Mouse (Mus musculus) forebrain, embryonic 13.5 days (tissue): Measurements from ENCODE around the gene Itsn1. TPM values are rescaled to one million over a fixed set of nuclear protein-coding genes. Genes with fewer than 3 reads are reported as not detected.

Experiments
- ATAC-seq: fragments of 200-750 bp; cut with Nextera tagmentation; 2 replicates; pipeline ENCODE4 v1.8.0; 2017
- H3K27ac ChIP-seq: fragments of 300-500 bp; sonication (generic); 2 replicates; pipeline ENCODE4 v1.5.1; 2015; ENCODE audit warnings: inconsistent platforms, mild to moderate bottlenecking, moderate library complexity
- H3K27me3 ChIP-seq: fragments of 300-500 bp; sonication (generic); 2 replicates; pipeline ENCODE4 v1.6.1; 2015; ENCODE audit warnings: mild to moderate bottlenecking, inconsistent platforms
- H3K36me3 ChIP-seq: fragments of 300-500 bp; sonication (generic); 2 replicates; pipeline ENCODE4 v1.6.1; 2015; ENCODE audit warnings: mild to moderate bottlenecking, inconsistent platforms; ENCODE audit not compliant: poor library complexity, severe bottlenecking
- H3K4me1 ChIP-seq: fragments of 300-500 bp; sonication (generic); 2 replicates; pipeline ENCODE4 v1.6.1; 2015; ENCODE audit warnings: inconsistent platforms
- H3K4me2 ChIP-seq: fragments of 300-500 bp; sonication (generic); 2 replicates; pipeline ENCODE4 v1.6.1; 2015; ENCODE audit warnings: inconsistent platforms, mild to moderate bottlenecking, moderate library complexity
- H3K4me3 ChIP-seq: fragments of 300-500 bp; sonication (generic); 2 replicates; pipeline ENCODE4 v1.5.1; 2015; ENCODE audit warnings: mild to moderate bottlenecking, inconsistent platforms
- H3K9ac ChIP-seq: fragments of 300-500 bp; sonication (generic); 2 replicates; pipeline ENCODE4 v1.6.1; 2015; ENCODE audit warnings: mild to moderate bottlenecking, inconsistent platforms
- H3K9me3 ChIP-seq: fragments of 300-500 bp; sonication (generic); replicated peaks from 2 replicates; pipeline ENCODE4 v1.6.1; 2016; ENCODE audit warnings: inconsistent platforms
- WGBS: fragments of 180-500 bp; shearing (Covaris S2); methylation state at CpG from one replicate; pipeline ENCODE4 v1.1.7; 2015; 5-methylcytosine and 5-hydroxymethylcytosine counted together
- polyA plus RNA-seq: library from polyadenylated mRNA; unstranded; fragments of >200 nt; fragmentation: Nextera tagmentation; extraction: Ambion mirVana; gene quantifications from 2 replicates; pipeline ENCODE4 v1.2.1, GENCODE M21; 2015

Gene Itsn1
- polyA plus RNA-seq, 1 experiment from 2014 or later = 53.3 TPM

DNA sequence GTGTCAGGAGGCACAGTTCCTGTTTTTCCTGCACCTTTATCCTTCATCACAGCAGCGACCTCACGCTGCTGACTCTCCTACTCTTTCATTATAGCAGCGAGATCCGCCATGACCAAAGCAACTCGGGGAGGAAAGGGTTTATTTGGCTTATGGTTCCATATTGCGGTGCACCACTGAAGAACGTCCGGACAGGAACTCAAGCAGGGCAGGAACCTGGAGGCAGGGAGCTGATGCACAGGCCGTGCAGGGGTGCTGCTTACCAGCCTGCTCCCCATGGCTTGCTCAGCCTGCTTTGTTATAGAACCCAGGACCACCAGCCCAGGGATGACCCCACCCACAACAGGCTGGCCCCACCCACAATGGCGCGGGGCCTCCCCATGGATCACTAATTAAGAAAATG is 162.1 kb downstream of the Itsn1 start:
- Histone ChIP-seq H3K9ac (no peak overlapping the region), H3K4me1 (peaks cover 4% of the 10 kb centered on the region; the same call in 1 of the 2 replicates), H3K4me3 (no peak overlapping the region), H3K27ac (no peak overlapping the region), H3K36me3 (peaks cover 3% of the 10 kb centered on the region; the same call in 1 of the 2 replicates), H3K27me3 (no peaks in the 10 kb centered on the region), H3K9me3 (no peaks in the 10 kb centered on the region), H3K4me2 (no peak overlapping the region)
- WGBS = 84% methylated on average over 11 of the region's 11 CpGs
- ATAC-seq = no peak

- Histone ChIP-seq H3K27ac (peak overlapping the region; percentile 83), H3K4me2 (no peak overlapping the region), H3K9ac (no peak overlapping the region), H3K9me3 (no peaks in the 10 kb centered on the region), H3K4me3 (no peak overlapping the region), H3K4me1 (peaks cover 14% of the 10 kb centered on the region), H3K36me3 (peaks cover 20% of the 10 kb centered on the region), H3K27me3 (no peaks in the 10 kb centered on the region)
- WGBS = 65% methylated on average over 6 of the region's 6 CpGs
- ATAC-seq = peak; percentile 79
Measured at GRCm38 (mm10) chr16:91896426-91896830, 167.3 kb downstream of the Itsn1 start.

DNA sequence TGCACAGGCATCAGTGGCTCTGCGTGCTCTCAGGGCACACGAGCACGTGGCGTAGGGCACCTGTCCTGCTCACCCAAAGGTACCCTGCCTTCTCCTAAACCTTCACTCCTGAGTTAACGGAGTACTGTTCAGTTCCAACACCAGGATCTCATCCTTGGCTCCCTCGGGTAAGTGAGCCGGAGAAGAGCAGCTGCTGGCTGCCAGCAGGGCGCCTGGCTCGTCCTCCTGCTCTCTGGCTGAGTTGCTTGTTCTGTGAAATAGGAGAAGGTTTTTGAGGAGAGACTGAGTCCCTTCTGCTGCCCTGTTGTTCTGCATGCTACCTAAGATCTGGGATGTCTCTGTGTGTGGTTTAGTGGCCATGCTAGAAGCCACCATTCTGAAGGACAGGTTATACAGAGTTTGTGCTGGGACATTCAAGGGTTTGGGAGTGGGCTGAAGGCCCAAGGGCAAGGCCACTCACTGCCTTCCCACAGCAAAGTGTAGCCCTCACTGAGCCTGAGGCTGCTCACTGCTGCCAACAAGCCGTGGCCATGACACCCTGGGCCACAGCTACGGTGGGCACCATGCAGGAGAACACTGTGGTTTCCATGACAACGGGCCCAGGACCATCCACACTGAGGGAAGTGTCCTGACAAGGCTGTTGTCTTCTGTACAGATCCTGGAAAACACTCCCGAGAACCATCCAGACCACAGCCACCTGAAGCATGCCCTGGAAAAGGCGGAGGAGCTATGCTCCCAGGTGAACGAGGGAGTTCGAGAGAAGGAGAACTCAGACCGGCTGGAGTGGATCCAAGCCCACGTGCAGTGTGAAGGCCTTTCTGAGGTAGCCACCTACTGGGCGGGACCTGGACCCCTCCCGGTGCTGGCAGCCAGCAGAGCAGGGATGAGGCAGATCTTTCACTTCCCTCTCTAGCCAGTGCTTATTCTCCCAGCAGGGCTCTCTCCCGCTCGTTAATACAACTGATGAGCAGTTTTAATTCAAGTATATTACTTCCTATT is 170.1 kb downstream of the Itsn1 start:
- Histone ChIP-seq H3K36me3 (peaks cover 39% of the 10 kb centered on the region), H3K9ac (peak overlapping the region; percentile 32), H3K4me3 (no peak overlapping the region), H3K9me3 (no peaks in the 10 kb centered on the region), H3K27me3 (no peaks in the 10 kb centered on the region), H3K27ac (peak overlapping the region; percentile 65), H3K4me1 (peaks cover 14% of the 10 kb centered on the region), H3K4me2 (no peak overlapping the region)
- 59% methylated on average over 22 of the region's 22 CpGs for WGBS
- ATAC-seq = peak; percentile 19; the same call in 1 of the 2 replicates

DNA sequence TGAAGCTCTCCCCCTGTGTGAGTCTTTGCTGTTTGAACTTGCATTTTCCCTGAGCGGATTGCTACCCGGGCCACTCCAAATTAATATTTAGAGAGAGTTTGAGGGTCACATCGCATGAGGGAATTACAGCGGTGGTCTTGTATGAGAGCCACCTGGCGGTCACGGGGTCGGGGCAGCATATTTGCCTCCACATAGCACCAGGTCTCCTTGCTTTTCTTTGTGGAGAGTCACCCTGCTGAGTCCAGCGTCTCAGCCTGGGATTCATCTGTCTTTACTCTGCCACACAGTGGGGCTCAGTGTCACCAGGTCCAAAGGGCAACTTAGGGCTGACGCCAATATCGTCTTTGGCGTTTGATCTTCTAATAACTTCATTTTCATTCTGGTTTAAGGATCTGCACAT is 171.2 kb downstream of the Itsn1 start:
- 54% methylated on average over 11 of the region's 11 CpGs for WGBS
- H3K27ac ChIP-seq = no peak overlapping the region

GRCm38 (mm10) chr16:91903801-91904506 is 174.9 kb downstream of the Itsn1 start:
- H3K4me2 ChIP-seq = no peak overlapping the region
- WGBS = 91% methylated on average over 13 of the region's 13 CpGs
- no peak overlapping the region for H3K9ac ChIP-seq
- no peaks in the 10 kb centered on the region for H3K27me3 ChIP-seq
- no peak overlapping the region for H3K4me3 ChIP-seq
- no peaks in the 10 kb centered on the region for H3K9me3 ChIP-seq
- H3K36me3 ChIP-seq = peaks cover 30% of the 10 kb centered on the region
- no peak overlapping the region for H3K27ac ChIP-seq
- ATAC-seq = no peak
- H3K4me1 ChIP-seq = peaks cover 7% of the 10 kb centered on the region

More for the DNA sequence above, 171.2 kb downstream of the Itsn1 start:
- Histone ChIP-seq H3K4me1 (peaks cover 14% of the 10 kb centered on the region), H3K36me3 (peaks cover 43% of the 10 kb centered on the region), H3K9ac (no peak overlapping the region), H3K9me3 (no peaks in the 10 kb centered on the region), H3K4me2 (no peak overlapping the region), H3K4me3 (no peak overlapping the region), H3K27me3 (no peaks in the 10 kb centered on the region)
- no peak for ATAC-seq

DNA sequence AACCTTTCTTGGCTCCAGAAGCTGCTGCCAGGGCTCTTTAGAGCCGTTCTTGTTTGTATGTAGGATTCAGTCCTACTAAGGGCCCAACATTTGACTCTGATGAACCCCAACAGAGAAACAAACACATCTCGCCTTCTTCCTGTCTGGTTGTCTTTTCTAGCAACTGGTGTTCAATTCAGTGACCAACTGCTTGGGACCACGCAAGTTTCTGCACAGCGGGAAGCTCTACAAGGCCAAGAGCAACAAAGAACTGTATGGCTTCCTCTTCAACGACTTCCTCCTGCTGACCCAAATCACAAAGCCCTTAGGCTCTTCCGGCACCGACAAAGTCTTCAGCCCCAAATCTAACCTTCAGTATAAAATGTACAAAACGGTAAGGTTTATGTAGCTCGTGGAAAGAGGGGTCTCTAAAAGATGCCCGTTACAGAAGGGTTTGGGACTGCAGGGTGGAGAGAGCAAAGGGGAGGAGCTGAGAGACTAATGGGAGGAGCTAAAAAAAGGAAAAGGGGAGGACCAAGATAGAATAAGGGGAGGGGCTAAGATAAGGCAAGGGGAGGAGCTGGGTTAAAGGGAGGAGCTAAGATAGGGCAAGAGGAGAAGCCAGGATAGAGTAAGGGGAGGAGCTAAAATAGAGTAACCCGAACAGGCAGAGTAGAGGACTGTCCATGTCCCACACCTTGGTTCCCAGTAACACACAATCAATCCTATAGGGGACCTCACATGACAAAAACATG is 176.2 kb downstream of the Itsn1 start:
- H3K4me1 ChIP-seq = no peaks in the 10 kb centered on the region
- no peaks in the 10 kb centered on the region for H3K9me3 ChIP-seq
- H3K36me3 ChIP-seq = peaks cover 33% of the 10 kb centered on the region
- no peak overlapping the region for H3K27ac ChIP-seq
- no peaks in the 10 kb centered on the region for H3K27me3 ChIP-seq
- no peak for ATAC-seq
- H3K4me3 ChIP-seq = no peak overlapping the region
- no peak overlapping the region for H3K4me2 ChIP-seq
- no peak overlapping the region for H3K9ac ChIP-seq
- 86% methylated on average over 11 of the region's 11 CpGs for WGBS

DNA sequence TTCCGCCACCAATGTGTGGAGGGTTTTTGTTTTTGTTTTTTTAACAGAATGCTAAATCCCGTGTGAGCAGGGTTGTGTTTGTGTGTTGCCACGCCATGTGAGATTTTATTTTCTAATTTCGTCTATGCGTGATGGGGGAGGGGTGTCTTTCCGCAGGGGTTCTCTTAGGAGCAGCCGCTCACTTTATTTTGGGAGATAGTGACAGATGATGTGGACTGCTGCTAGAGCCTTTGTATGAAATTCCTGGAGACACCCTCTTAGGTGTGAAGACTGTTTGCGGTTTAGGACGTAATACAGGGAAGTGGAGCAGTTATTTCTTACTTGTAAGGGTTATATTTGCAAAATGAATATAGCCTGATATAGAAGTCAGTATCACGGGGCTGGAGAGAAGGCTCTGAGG is 176.9 kb downstream of the Itsn1 start:
- H3K9ac ChIP-seq = no peak overlapping the region
- 88% methylated on average over 10 of the region's 10 CpGs for WGBS
- ATAC-seq = no peak
- no peaks in the 10 kb centered on the region for H3K27me3 ChIP-seq
- H3K27ac ChIP-seq = peak overlapping the region; percentile 73
- H3K36me3 ChIP-seq = peaks cover 33% of the 10 kb centered on the region
- H3K4me3 ChIP-seq = no peak overlapping the region
- no peaks in the 10 kb centered on the region for H3K9me3 ChIP-seq
- H3K4me2 ChIP-seq = no peak overlapping the region
- no peaks in the 10 kb centered on the region for H3K4me1 ChIP-seq

- no peak for ATAC-seq
- Histone ChIP-seq H3K4me1 (no peaks in the 10 kb centered on the region), H3K27ac (peak overlapping the region; percentile 73; the same call in 1 of the 2 replicates), H3K27me3 (no peaks in the 10 kb centered on the region), H3K4me3 (no peak overlapping the region), H3K9ac (no peak overlapping the region), H3K9me3 (no peaks in the 10 kb centered on the region), H3K4me2 (no peak overlapping the region), H3K36me3 (peaks cover 34% of the 10 kb centered on the region)
- WGBS = 95% methylated on average over 5 of the region's 5 CpGs
Measured at GRCm38 (mm10) chr16:91906672-91907071, 177.6 kb downstream of the Itsn1 start.

DNA sequence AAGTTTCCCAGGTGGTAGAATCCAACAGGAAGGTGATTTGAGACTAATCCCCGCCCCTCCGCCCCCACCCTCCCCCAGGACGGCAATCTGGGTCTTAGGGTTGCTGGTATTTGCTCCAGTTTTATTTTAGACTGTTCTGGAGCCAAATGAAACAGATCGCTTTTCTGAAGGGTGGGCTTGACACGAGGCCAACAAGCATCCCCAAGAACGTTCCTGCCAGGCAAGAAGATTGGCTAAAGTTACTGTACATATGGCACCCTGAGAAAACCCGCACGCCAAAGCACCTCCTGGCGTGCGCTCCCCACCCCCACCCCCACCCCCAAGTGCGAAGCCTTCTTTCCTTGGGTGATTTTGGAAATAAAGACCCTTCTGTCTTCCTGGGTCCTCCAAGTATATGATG is 178.1 kb downstream of the Itsn1 start:
- peak; percentile 57; the same call in 1 of the 2 replicates for ATAC-seq
- WGBS = 86% methylated on average over 11 of the region's 11 CpGs
- Histone ChIP-seq H3K4me2 (no peak overlapping the region), H3K36me3 (peaks cover 38% of the 10 kb centered on the region), H3K9me3 (no peaks in the 10 kb centered on the region), H3K4me3 (no peak overlapping the region), H3K27ac (peak overlapping the region; percentile 53; the same call in 1 of the 2 replicates), H3K9ac (no peak overlapping the region), H3K27me3 (no peaks in the 10 kb centered on the region), H3K4me1 (no peaks in the 10 kb centered on the region)

- no peaks in the 10 kb centered on the region for H3K9me3 ChIP-seq
- WGBS = 90% methylated on average over 15 of the region's 15 CpGs
- no peak overlapping the region for H3K4me3 ChIP-seq
- peaks cover 22% of the 10 kb centered on the region; the same call in 1 of the 2 replicates for H3K36me3 ChIP-seq
- H3K9ac ChIP-seq = no peak overlapping the region
- no peak overlapping the region for H3K4me2 ChIP-seq
- H3K4me1 ChIP-seq = no peaks in the 10 kb centered on the region
- no peak for ATAC-seq
- no peaks in the 10 kb centered on the region for H3K27me3 ChIP-seq
- no peak overlapping the region for H3K27ac ChIP-seq
Measured at GRCm38 (mm10) chr16:91909569-91910335, 180.7 kb downstream of the Itsn1 start.

GRCm38 (mm10) chr16:91917631-91918096 is 188.6 kb downstream of the Itsn1 start:
- H3K4me1 ChIP-seq = peaks cover 21% of the 10 kb centered on the region
- no peak overlapping the region; the same call in 1 of the 2 replicates for H3K27ac ChIP-seq
- H3K4me2 ChIP-seq = peak overlapping the region; percentile 27; the same call in 1 of the 2 replicates
- H3K27me3 ChIP-seq = no peaks in the 10 kb centered on the region
- ATAC-seq = peak; percentile 78
- 32% methylated on average over 17 of the region's 17 CpGs for WGBS
- H3K4me3 ChIP-seq = no peak overlapping the region
- H3K9ac ChIP-seq = no peak overlapping the region
- no peaks in the 10 kb centered on the region for H3K9me3 ChIP-seq
- H3K36me3 ChIP-seq = 0 out of 2 replicates have a peak, but pooled peaks cover 1% of the 10 kb centered on the region
